Mouse (Mus musculus): ENCODE results near the gene Mdm2. TPM values are rescaled to one million over a fixed set of nuclear protein-coding genes. Genes with fewer than 3 reads are reported as not detected.

The Mdm2 gene
- polyA plus RNA-seq, 2 experiments, result 32.9 to 59.9 TPM

DNA sequence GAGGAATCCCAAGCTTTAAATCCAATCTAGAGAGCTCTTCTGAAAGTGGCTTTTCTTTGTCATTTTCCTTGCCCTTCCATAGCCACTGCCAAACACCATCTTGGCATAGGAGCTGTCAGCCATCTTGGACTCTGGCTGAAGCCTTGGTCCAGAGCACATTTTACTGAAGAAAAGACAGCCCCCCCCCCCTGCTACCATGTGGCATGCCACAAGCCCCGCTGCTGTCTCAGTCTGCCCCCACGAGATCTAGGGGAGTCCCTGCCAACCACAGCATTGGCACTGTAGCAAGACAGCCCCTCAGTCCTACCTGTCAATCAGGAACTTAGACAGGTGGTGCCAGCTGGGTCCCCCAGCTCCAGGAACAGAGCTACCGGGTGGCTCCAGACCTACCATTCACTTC is 29.0 kb downstream of the Mdm2 start:
- Histone ChIP-seq H3K4me2 (replicated peaks; ENCODE audit: low read depth, low read length, severe bottlenecking) (no peak overlapping the region), H3K27me3 (ENCODE audit: control insufficient read depth, insufficient read depth, low read length) (no peaks in the 10 kb centered on the region), H3K9ac (ENCODE audit: low read depth, low read length, severe bottlenecking) (no peak overlapping the region), H3K36me3 (ENCODE audit: control insufficient read depth, insufficient read depth, low read length) (no peaks in the 10 kb centered on the region), H3K9me3 (ENCODE audit: control insufficient read depth, low read length) (no peaks in the 10 kb centered on the region), H3K4me3 (replicated peaks; ENCODE audit: low read length) (no peak overlapping the region), H3K4me1 (ENCODE audit: control insufficient read depth, insufficient read depth, low read length) (peaks cover 6% of the 10 kb centered on the region; the same call in 1 of the 2 replicates), H3K27ac (replicated peaks; ENCODE audit: low read depth, low read length) (no peak overlapping the region)
- DNase-seq (ENCODE audit: low spot score) (no peak), ATAC-seq (ENCODE audit: low FRiP score, low read depth) (no peak)
- 93% methylated on average over 3 of the region's 3 CpGs for WGBS
- no peak for TF ChIP-seq POLR2A (IDR thresholded peaks at IDR 0.05; ENCODE audit: borderline replicate concordance, extremely low read depth, insufficient read depth, insufficient read length)

DNA sequence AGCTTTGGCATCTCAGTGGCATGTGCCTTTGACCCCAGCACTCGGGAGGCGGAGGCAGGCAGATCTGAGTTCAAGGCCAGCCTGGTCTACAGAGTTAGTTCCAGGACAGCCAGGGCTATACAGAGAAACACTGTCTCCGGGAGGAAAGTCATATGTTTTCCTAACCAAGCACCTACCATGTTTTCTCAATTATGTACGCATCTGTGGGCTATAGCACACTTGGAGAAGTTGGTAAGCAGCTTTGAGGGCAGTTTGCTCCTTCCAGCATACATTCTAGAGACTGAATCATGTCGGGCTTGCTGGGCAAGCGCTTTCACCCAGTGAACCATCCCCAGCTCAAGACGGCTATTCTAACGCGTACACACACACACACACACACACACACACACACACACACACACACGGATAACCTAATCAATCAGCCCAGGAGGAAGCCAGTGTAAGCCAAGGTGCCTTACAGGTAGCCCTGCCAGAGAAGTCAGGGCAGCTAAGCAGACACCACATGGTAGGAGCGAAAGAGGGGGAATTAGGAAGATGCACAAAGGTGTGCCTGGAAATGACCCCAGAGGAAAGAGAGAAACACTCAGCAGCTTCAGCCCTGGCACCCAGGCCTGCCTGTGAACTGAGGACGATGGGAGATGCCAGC is 29.6 kb downstream of the Mdm2 start:
- no peak for TF ChIP-seq POLR2A (IDR thresholded peaks at IDR 0.05; ENCODE audit: borderline replicate concordance, extremely low read depth, insufficient read depth, insufficient read length)
- peaks cover 7% of the 10 kb centered on the region; the same call in 1 of the 2 replicates for H3K4me1 ChIP-seq (ENCODE audit: control insufficient read depth, insufficient read depth, low read length)
- no peak overlapping the region for H3K27ac ChIP-seq (replicated peaks; ENCODE audit: low read depth, low read length)
- H3K4me2 ChIP-seq (replicated peaks; ENCODE audit: low read depth, low read length, severe bottlenecking), result no peak overlapping the region
- no peaks in the 10 kb centered on the region for H3K9me3 ChIP-seq (ENCODE audit: control insufficient read depth, low read length)
- H3K36me3 ChIP-seq (ENCODE audit: control insufficient read depth, insufficient read depth, low read length), result no peaks in the 10 kb centered on the region
- H3K27me3 ChIP-seq (ENCODE audit: control insufficient read depth, insufficient read depth, low read length), result no peaks in the 10 kb centered on the region
- H3K9ac ChIP-seq (ENCODE audit: low read depth, low read length, severe bottlenecking), result no peak overlapping the region
- ATAC-seq (ENCODE audit: low FRiP score, low read depth), result no peak
- no peak overlapping the region for H3K4me3 ChIP-seq (replicated peaks; ENCODE audit: low read length)
- no peak for DNase-seq (ENCODE audit: low spot score)
- 88% methylated on average over 12 of the region's 12 CpGs for WGBS

- WGBS, result 89% methylated on average over 14 of the region's 14 CpGs
- no peaks in the 10 kb centered on the region for H3K27me3 ChIP-seq (ENCODE audit: control insufficient read depth, insufficient read depth, low read length)
These were observed 30.5 kb downstream of the Mdm2 start for GRCm38 (mm10) chr10:117679963-117680473.

DNA sequence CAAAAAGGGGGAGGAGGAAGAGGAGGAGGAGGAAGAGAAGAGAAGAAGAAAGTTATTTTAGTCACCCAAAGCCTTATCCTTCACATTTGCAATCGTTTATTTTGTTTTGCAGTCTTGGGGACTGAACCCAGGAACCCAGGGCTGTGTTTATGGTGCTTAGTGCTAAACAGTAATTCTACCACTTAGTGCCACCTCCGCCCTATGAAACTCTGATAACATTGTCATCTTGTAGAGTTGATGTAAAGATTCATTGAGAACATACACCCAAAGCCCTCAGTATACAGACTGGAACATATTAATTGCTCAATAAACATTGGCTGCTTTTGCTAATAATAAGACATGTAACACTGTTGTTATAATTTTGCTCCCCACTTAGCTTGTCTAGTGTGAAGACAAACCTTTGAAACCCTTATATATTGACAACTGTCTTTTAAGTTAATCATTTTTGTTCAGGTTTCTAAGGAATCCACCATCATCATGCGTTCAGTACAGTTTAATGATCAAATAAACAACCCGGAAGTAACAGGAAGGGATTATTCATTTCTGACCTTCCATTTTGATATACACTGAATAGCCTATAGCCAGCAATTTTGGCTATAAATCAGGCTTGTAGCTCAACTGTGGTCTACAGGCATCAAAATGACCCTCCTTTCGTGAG is 31.4 kb downstream of the Mdm2 start:
- Histone ChIP-seq H3K36me3 (ENCODE audit: control insufficient read depth, insufficient read depth, low read length) (no peaks in the 10 kb centered on the region), H3K4me1 (ENCODE audit: control insufficient read depth, insufficient read depth, low read length) (peaks cover 7% of the 10 kb centered on the region; the same call in 1 of the 2 replicates), H3K9me3 (ENCODE audit: control insufficient read depth, low read length) (no peaks in the 10 kb centered on the region), H3K9ac (ENCODE audit: low read depth, low read length, severe bottlenecking) (no peak overlapping the region), H3K27me3 (ENCODE audit: control insufficient read depth, insufficient read depth, low read length) (no peaks in the 10 kb centered on the region), H3K4me2 (replicated peaks; ENCODE audit: low read depth, low read length, severe bottlenecking) (no peak overlapping the region), H3K27ac (replicated peaks; ENCODE audit: low read depth, low read length) (no peak overlapping the region), H3K4me3 (replicated peaks; ENCODE audit: low read length) (no peak overlapping the region)
- ATAC-seq (ENCODE audit: low FRiP score, low read depth) (no peak), DNase-seq (ENCODE audit: low spot score) (no peak)
- 74% methylated on average over 5 of the region's 5 CpGs for WGBS
- no peak for TF ChIP-seq POLR2A (IDR thresholded peaks at IDR 0.05; ENCODE audit: borderline replicate concordance, extremely low read depth, insufficient read depth, insufficient read length)

More at GRCm38 (mm10) chr10:117679963-117680473, 30.5 kb downstream of the Mdm2 start:
- no peak for TF ChIP-seq POLR2A (IDR thresholded peaks at IDR 0.05; ENCODE audit: borderline replicate concordance, extremely low read depth, insufficient read depth, insufficient read length)
- Histone ChIP-seq H3K27ac (replicated peaks; ENCODE audit: low read depth, low read length) (no peak overlapping the region), H3K9me3 (ENCODE audit: control insufficient read depth, low read length) (no peaks in the 10 kb centered on the region), H3K9ac (ENCODE audit: low read depth, low read length, severe bottlenecking) (no peak overlapping the region), H3K4me1 (ENCODE audit: control insufficient read depth, insufficient read depth, low read length) (peaks cover 7% of the 10 kb centered on the region; the same call in 1 of the 2 replicates), H3K36me3 (ENCODE audit: control insufficient read depth, insufficient read depth, low read length) (no peaks in the 10 kb centered on the region), H3K4me2 (replicated peaks; ENCODE audit: low read depth, low read length, severe bottlenecking) (no peak overlapping the region), H3K4me3 (replicated peaks; ENCODE audit: low read length) (no peak overlapping the region)
- no peak for ATAC-seq (ENCODE audit: low FRiP score, low read depth)
- DNase-seq (ENCODE audit: low spot score), result no peak

- no peak for ATAC-seq (ENCODE audit: low FRiP score, low read depth)
- 79% methylated on average over 5 of the region's 5 CpGs for WGBS
These were observed 32.2 kb downstream of the Mdm2 start for GRCm38 (mm10) chr10:117678357-117678756.

More at GRCm38 (mm10) chr10:117678357-117678756, 32.2 kb downstream of the Mdm2 start:
- no peak overlapping the region for H3K4me2 ChIP-seq (replicated peaks; ENCODE audit: low read depth, low read length, severe bottlenecking)
- H3K4me1 ChIP-seq (ENCODE audit: control insufficient read depth, insufficient read depth, low read length), result peaks cover 7% of the 10 kb centered on the region; the same call in 1 of the 2 replicates
- H3K27ac ChIP-seq (replicated peaks; ENCODE audit: low read depth, low read length), result no peak overlapping the region
- no peak for DNase-seq (ENCODE audit: low spot score)
- H3K9me3 ChIP-seq (ENCODE audit: control insufficient read depth, low read length), result no peaks in the 10 kb centered on the region
- H3K27me3 ChIP-seq (ENCODE audit: control insufficient read depth, insufficient read depth, low read length), result no peaks in the 10 kb centered on the region
- no peaks in the 10 kb centered on the region for H3K36me3 ChIP-seq (ENCODE audit: control insufficient read depth, insufficient read depth, low read length)
- TF ChIP-seq POLR2A (IDR thresholded peaks at IDR 0.05; ENCODE audit: borderline replicate concordance, extremely low read depth, insufficient read depth, insufficient read length), result no peak
- H3K9ac ChIP-seq (ENCODE audit: low read depth, low read length, severe bottlenecking), result no peak overlapping the region
- H3K4me3 ChIP-seq (replicated peaks; ENCODE audit: low read length), result no peak overlapping the region

Data from limb, embryonic 14.5 days (tissue).